Mouse (Mus musculus): ENCODE data around the gene Prss56. TPM values are rescaled to one million over a fixed set of nuclear protein-coding genes. Genes with fewer than 3 reads are reported as not detected.

Prss56 gene
- polyA plus RNA-seq, 1 experiment from 2014 or later: 0.11 TPM

- H3K36me3 ChIP-seq: no peaks in the 10 kb centered on the region
- peak overlapping the region; percentile 60 for H3K4me3 ChIP-seq
- H3K27me3 ChIP-seq (replicated peaks): peaks cover 98% of the 10 kb centered on the region
- peak overlapping the region; percentile 91 for H3K4me2 ChIP-seq
- 2% methylated on average over 54 of the region's 54 CpGs for WGBS
- peak overlapping the region; percentile 78 for H3K9ac ChIP-seq
- peaks cover 13% of the 10 kb centered on the region for H3K4me1 ChIP-seq
- ATAC-seq (ENCODE audit: extremely low read depth, insufficient number of reproducible peaks, low FRiP score, low TSS enrichment): no peak
- no peak overlapping the region for H3K27ac ChIP-seq (replicated peaks)
- no peaks in the 10 kb centered on the region for H3K9me3 ChIP-seq
Observed at GRCm38 (mm10) chr1:87186261-87187036, 3.3 kb downstream of the Prss56 start.

- no peak overlapping the region for H3K27ac ChIP-seq (replicated peaks)
- under 1% methylated on average over 15 of the region's 15 CpGs for WGBS
- peak overlapping the region; percentile 60 for H3K4me3 ChIP-seq
- no peaks in the 10 kb centered on the region for H3K9me3 ChIP-seq
- H3K36me3 ChIP-seq: no peaks in the 10 kb centered on the region
- H3K9ac ChIP-seq: peak overlapping the region; percentile 78
- ATAC-seq (ENCODE audit: extremely low read depth, insufficient number of reproducible peaks, low FRiP score, low TSS enrichment): no peak
- H3K27me3 ChIP-seq (replicated peaks): peaks cover 97% of the 10 kb centered on the region
- H3K4me1 ChIP-seq: peaks cover 13% of the 10 kb centered on the region
- peak overlapping the region; percentile 91 for H3K4me2 ChIP-seq
Observed at GRCm38 (mm10) chr1:87187037-87187355, 3.9 kb downstream of the Prss56 start.

- no peaks in the 10 kb centered on the region for H3K9me3 ChIP-seq
- H3K36me3 ChIP-seq: no peaks in the 10 kb centered on the region
- H3K4me3 ChIP-seq: no peak within 1 kb of the TSS
- H3K4me2 ChIP-seq: no peak within 1 kb of the TSS
- peaks cover 88% of the 10 kb centered on the region for H3K27me3 ChIP-seq (replicated peaks)
- H3K4me1 ChIP-seq: peaks cover 10% of the 10 kb centered on the region
- no peak within 1 kb of the TSS for H3K9ac ChIP-seq
- H3K27ac ChIP-seq (replicated peaks): no peak within 1 kb of the TSS
- WGBS: 39% methylated on average over 4 of the region's 4 CpGs
- ATAC-seq (ENCODE audit: extremely low read depth, insufficient number of reproducible peaks, low FRiP score, low TSS enrichment): no peak
Observed at GRCm38 (mm10) chr1:87190429-87190828, 7.3 kb downstream of the Prss56 start, which contains the start of gene Chrnd. TSS of gene Chrnd (plus strand) at chr1:87190607.

GRCm38 (mm10) chr1:87197296-87197695, 14.2 kb downstream of the Prss56 start:
- H3K4me2 ChIP-seq: no peak overlapping the region
- H3K27ac ChIP-seq (replicated peaks): no peak overlapping the region
- no peak overlapping the region for H3K4me3 ChIP-seq
- ATAC-seq (ENCODE audit: extremely low read depth, insufficient number of reproducible peaks, low FRiP score, low TSS enrichment): no peak
- H3K4me1 ChIP-seq: peaks cover 16% of the 10 kb centered on the region
- H3K9me3 ChIP-seq: no peaks in the 10 kb centered on the region
- no peak overlapping the region for H3K9ac ChIP-seq
- WGBS: 72% methylated on average over 9 of the region's 9 CpGs
- H3K36me3 ChIP-seq: no peaks in the 10 kb centered on the region
- H3K27me3 ChIP-seq (replicated peaks): peaks cover 26% of the 10 kb centered on the region

- Histone ChIP-seq H3K27ac (replicated peaks) (peak overlapping the region; percentile 30), H3K4me1 (peaks cover 16% of the 10 kb centered on the region), H3K4me2 (no peak overlapping the region), H3K4me3 (no peak overlapping the region), H3K27me3 (replicated peaks) (peaks cover 15% of the 10 kb centered on the region), H3K9me3 (no peaks in the 10 kb centered on the region), H3K9ac (peak overlapping the region; percentile 34), H3K36me3 (no peaks in the 10 kb centered on the region)
- WGBS: 59% methylated on average over 12 of the region's 12 CpGs
- ATAC-seq (ENCODE audit: extremely low read depth, insufficient number of reproducible peaks, low FRiP score, low TSS enrichment): no peak
Observed at GRCm38 (mm10) chr1:87198119-87199065, 15.3 kb downstream of the Prss56 start.

GRCm38 (mm10) chr1:87200811-87201210, 17.7 kb downstream of the Prss56 start:
- no peak overlapping the region for H3K4me2 ChIP-seq
- ATAC-seq (ENCODE audit: extremely low read depth, insufficient number of reproducible peaks, low FRiP score, low TSS enrichment): no peak
- 46% methylated on average over 2 of the region's 2 CpGs for WGBS
- H3K27me3 ChIP-seq (replicated peaks): peaks cover 14% of the 10 kb centered on the region
- no peak overlapping the region for H3K27ac ChIP-seq (replicated peaks)
- no peak overlapping the region for H3K9ac ChIP-seq
- H3K4me3 ChIP-seq: no peak overlapping the region
- H3K36me3 ChIP-seq: no peaks in the 10 kb centered on the region
- peaks cover 16% of the 10 kb centered on the region for H3K4me1 ChIP-seq
- no peaks in the 10 kb centered on the region for H3K9me3 ChIP-seq

GRCm38 (mm10) chr1:87201848-87202247, 18.7 kb downstream of the Prss56 start:
- no peaks in the 10 kb centered on the region for H3K9me3 ChIP-seq
- 31% methylated on average over 1 of the region's 1 CpGs for WGBS
- H3K4me1 ChIP-seq: peaks cover 18% of the 10 kb centered on the region
- H3K4me3 ChIP-seq: no peak overlapping the region
- H3K36me3 ChIP-seq: no peaks in the 10 kb centered on the region
- ATAC-seq (ENCODE audit: extremely low read depth, insufficient number of reproducible peaks, low FRiP score, low TSS enrichment): no peak
- H3K9ac ChIP-seq: no peak overlapping the region
- H3K4me2 ChIP-seq: no peak overlapping the region
- H3K27me3 ChIP-seq (replicated peaks): peaks cover 25% of the 10 kb centered on the region
- H3K27ac ChIP-seq (replicated peaks): no peak overlapping the region

GRCm38 (mm10) chr1:87203779-87204178, 20.7 kb downstream of the Prss56 start:
- Histone ChIP-seq H3K9ac (no peak overlapping the region), H3K27ac (replicated peaks) (no peak overlapping the region), H3K4me1 (peaks cover 11% of the 10 kb centered on the region), H3K36me3 (no peaks in the 10 kb centered on the region), H3K9me3 (no peaks in the 10 kb centered on the region), H3K4me3 (no peak overlapping the region), H3K4me2 (no peak overlapping the region), H3K27me3 (replicated peaks) (peaks cover 44% of the 10 kb centered on the region)
- ATAC-seq (ENCODE audit: extremely low read depth, insufficient number of reproducible peaks, low FRiP score, low TSS enrichment): no peak
- 72% methylated on average over 5 of the region's 5 CpGs for WGBS

GRCm38 (mm10) chr1:87204465-87204864, 21.4 kb downstream of the Prss56 start, which contains the start of gene Chrng:
TSS of gene Chrng (plus strand) at chr1:87204657.
- Histone ChIP-seq H3K9me3 (no peaks in the 10 kb centered on the region), H3K36me3 (no peaks in the 10 kb centered on the region), H3K4me1 (0 out of 2 replicates have a peak, but pooled peaks cover 6% of the 10 kb centered on the region), H3K4me3 (no peak within 1 kb of the TSS), H3K9ac (no peak within 1 kb of the TSS), H3K27ac (replicated peaks) (no peak within 1 kb of the TSS), H3K27me3 (replicated peaks) (peaks cover 50% of the 10 kb centered on the region), H3K4me2 (no peak within 1 kb of the TSS)
- WGBS: 82% methylated on average over 7 of the region's 7 CpGs
- no peak for ATAC-seq (ENCODE audit: extremely low read depth, insufficient number of reproducible peaks, low FRiP score, low TSS enrichment)

- Histone ChIP-seq H3K36me3 (no peaks in the 10 kb centered on the region), H3K27me3 (replicated peaks) (peaks cover 53% of the 10 kb centered on the region), H3K4me3 (no peak overlapping the region), H3K4me1 (0 out of 2 replicates have a peak, but pooled peaks cover 6% of the 10 kb centered on the region), H3K27ac (replicated peaks) (no peak overlapping the region), H3K9ac (no peak overlapping the region), H3K4me2 (no peak overlapping the region), H3K9me3 (no peaks in the 10 kb centered on the region)
- no peak for ATAC-seq (ENCODE audit: extremely low read depth, insufficient number of reproducible peaks, low FRiP score, low TSS enrichment)
- WGBS: 49% methylated on average over 6 of the region's 6 CpGs
Observed at GRCm38 (mm10) chr1:87205038-87205437, 21.9 kb downstream of the Prss56 start.

- Histone ChIP-seq H3K9me3 (no peaks in the 10 kb centered on the region), H3K4me2 (no peak overlapping the region), H3K27me3 (replicated peaks) (peaks cover 57% of the 10 kb centered on the region), H3K4me3 (no peak overlapping the region), H3K27ac (replicated peaks) (no peak overlapping the region), H3K4me1 (0 out of 2 replicates have a peak, but pooled peaks cover 6% of the 10 kb centered on the region), H3K9ac (no peak overlapping the region), H3K36me3 (no peaks in the 10 kb centered on the region)
- no peak for ATAC-seq (ENCODE audit: extremely low read depth, insufficient number of reproducible peaks, low FRiP score, low TSS enrichment)
- WGBS: 23% methylated on average over 3 of the region's 3 CpGs
Observed at GRCm38 (mm10) chr1:87205502-87205901, 22.4 kb downstream of the Prss56 start.
